Mouse (Mus musculus) liver, embryonic 11.5 days (tissue): ENCODE data around the gene Ntf3. TPM values are rescaled to one million over a fixed set of nuclear protein-coding genes. Genes with fewer than 3 reads are reported as not detected.

Source experiments
- ATAC-seq: fragments of 200-750 bp; cut with Nextera tagmentation; replicated peaks from 2 replicates; pipeline ENCODE4 v1.8.0; 2017; ENCODE audit warnings: moderate number of reproducible peaks, mild to moderate bottlenecking, moderate TSS enrichment, moderate library complexity; ENCODE audit not compliant: low FRiP score
- DNase-seq: peaks from one replicate; pipeline ENCODE4 v3.0.0-alpha.2; 2017; ENCODE audit warnings: low spot score
- H3K27ac ChIP-seq: fragments of 300-500 bp; sonication (generic); 2 replicates; pipeline ENCODE4 v1.5.1; 2014; ENCODE audit warnings: mild to moderate bottlenecking, low read depth, low read length, control low read depth
- H3K27me3 ChIP-seq: fragments of 300-500 bp; sonication (generic); replicated peaks from 2 replicates; pipeline ENCODE4 v1.6.1; 2014; ENCODE audit warnings: low read length, mixed read lengths; ENCODE audit not compliant: control insufficient read depth, insufficient read depth
- H3K36me3 ChIP-seq: fragments of 300-500 bp; sonication (generic); 2 replicates; pipeline ENCODE4 v1.6.1; 2014; ENCODE audit warnings: mild to moderate bottlenecking, low read length, moderate library complexity, mixed read lengths; ENCODE audit not compliant: control insufficient read depth, insufficient read depth
- H3K4me1 ChIP-seq: fragments of 300-500 bp; sonication (generic); replicated peaks from 2 replicates; pipeline ENCODE4 v1.6.1; 2014; ENCODE audit warnings: low read length, mixed read lengths; ENCODE audit not compliant: control insufficient read depth, insufficient read depth
- H3K4me2 ChIP-seq: fragments of 300-500 bp; sonication (generic); 2 replicates; pipeline ENCODE4 v1.6.1; 2014; ENCODE audit warnings: mild to moderate bottlenecking, control low read depth, moderate library complexity
- H3K4me3 ChIP-seq: fragments of 300-500 bp; sonication (generic); 2 replicates; pipeline ENCODE4 v1.5.1; 2014; ENCODE audit warnings: low read depth, low read length, control low read depth
- H3K9ac ChIP-seq: fragments of 300-500 bp; sonication (generic); 2 replicates; pipeline ENCODE4 v1.6.1; 2014; ENCODE audit warnings: low read depth, low read length, control low read depth
- H3K9me3 ChIP-seq: fragments of 300-500 bp; sonication (generic); 2 replicates; pipeline ENCODE4 v1.6.1; 2016; ENCODE audit warnings: low read length, inconsistent platforms, mixed read lengths; ENCODE audit not compliant: control insufficient read depth
- WGBS: fragments of 180-500 bp; shearing (Covaris S2); extraction: QIAGEN DNeasy Blood & Tissue Kit; methylation state at CpG from one replicate; pipeline ENCODE4 v1.1.7; 2014; 5-methylcytosine and 5-hydroxymethylcytosine counted together
- polyA plus RNA-seq: library from polyadenylated mRNA; unstranded; fragments of >200 nt; fragmentation: Nextera tagmentation; extraction: Ambion mirVana; gene quantifications from 2 replicates; pipeline ENCODE4 v1.2.1, GENCODE M21; 2014

Gene Ntf3
- 6.1 and 6.2 TPM in 2 replicates for polyA plus RNA-seq

DNA sequence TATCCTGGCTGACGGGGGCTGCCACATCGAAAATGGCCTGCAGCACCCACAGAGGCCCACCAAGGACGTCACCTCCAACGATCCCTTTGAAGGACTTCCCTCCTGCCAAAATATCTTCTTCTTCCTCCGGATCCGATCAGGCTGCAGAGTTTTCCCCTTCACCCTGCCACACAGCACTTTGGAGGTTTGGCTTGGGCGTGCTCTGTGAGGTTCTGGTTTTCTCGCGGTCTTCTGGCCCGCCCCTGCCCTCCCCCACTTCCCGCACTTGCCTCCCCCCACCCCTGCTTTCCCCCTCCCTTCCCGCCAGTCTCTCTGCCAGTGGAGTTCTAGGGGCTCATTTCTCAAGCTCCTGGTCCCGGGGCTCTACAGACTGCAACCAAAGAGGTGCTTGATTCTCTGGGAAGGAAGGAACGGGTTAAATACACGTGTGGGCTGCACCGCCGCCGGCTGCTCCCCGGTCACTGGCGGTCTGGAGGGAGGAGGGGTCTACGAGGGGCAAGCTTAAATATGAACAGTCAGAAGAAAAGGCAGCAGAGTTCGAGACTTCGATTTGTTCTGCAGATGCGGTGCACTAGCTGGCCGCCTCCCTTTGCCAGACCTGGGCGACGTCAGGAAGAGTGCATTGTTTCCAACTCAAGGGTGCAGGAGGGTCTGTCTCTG is at the start of gene Ntf3:
Gene Ntf3 (minus strand): TSS at position 363 of the 660 bp plus-strand sequence.
- no peak within 1 kb of the TSS for H3K9ac ChIP-seq
- ATAC-seq: no peak
- H3K4me2 ChIP-seq: peak within 1 kb of the TSS; percentile 64
- H3K4me3 ChIP-seq: peak within 1 kb of the TSS; percentile 7
- peaks cover 58% of the 10 kb centered on the region for H3K27me3 ChIP-seq
- WGBS: 1% methylated on average over 27 of the region's 27 CpGs
- H3K9me3 ChIP-seq: no peaks in the 10 kb centered on the region
- H3K36me3 ChIP-seq: no peaks in the 10 kb centered on the region
- DNase-seq: no peak
- H3K27ac ChIP-seq: no peak within 1 kb of the TSS
- no peaks in the 10 kb centered on the region for H3K4me1 ChIP-seq

- ATAC-seq (no peak), DNase-seq (no peak)
- 71% methylated on average over 5 of the region's 5 CpGs for WGBS
- H3K9ac ChIP-seq: no peak overlapping the region
- H3K9me3 ChIP-seq: no peaks in the 10 kb centered on the region
- H3K4me3 ChIP-seq: no peak overlapping the region
- no peak overlapping the region for H3K4me2 ChIP-seq
- H3K27ac ChIP-seq: no peak overlapping the region
- H3K36me3 ChIP-seq: no peaks in the 10 kb centered on the region
- H3K4me1 ChIP-seq: no peaks in the 10 kb centered on the region; the same call in 1 of the 2 replicates
- no peaks in the 10 kb centered on the region for H3K27me3 ChIP-seq
These were observed 46.6 kb upstream of the Ntf3 start for GRCm38 (mm10) chr6:126213330-126213729.

DNA sequence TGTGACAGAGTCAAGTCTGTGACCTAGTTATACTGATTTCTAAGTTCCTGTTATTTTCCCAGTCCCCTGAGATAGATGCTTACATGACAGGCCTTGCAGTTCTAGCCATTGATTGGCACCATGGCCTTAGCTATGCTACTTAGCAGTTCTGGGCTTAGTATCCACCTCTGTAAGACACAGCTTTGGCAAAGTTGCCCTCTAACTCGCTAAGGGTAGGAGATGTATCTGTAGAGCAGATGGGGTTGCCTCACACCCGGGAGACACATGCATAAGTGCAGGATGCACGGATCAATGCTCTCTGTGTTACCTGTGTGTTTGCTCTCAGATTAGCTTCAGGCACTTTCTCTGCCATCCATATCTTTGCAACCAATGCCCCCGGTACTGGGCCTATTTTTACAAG is 36.7 kb upstream of the Ntf3 start:
- H3K4me2 ChIP-seq: no peak overlapping the region

GRCm38 (mm10) chr6:126202959-126203358 is 36.2 kb upstream of the Ntf3 start:
- DNase-seq (no peak), ATAC-seq (no peak)
- Histone ChIP-seq H3K9ac (no peak overlapping the region), H3K36me3 (no peaks in the 10 kb centered on the region), H3K27ac (no peak overlapping the region), H3K4me1 (no peaks in the 10 kb centered on the region), H3K27me3 (no peaks in the 10 kb centered on the region), H3K4me3 (no peak overlapping the region), H3K9me3 (no peaks in the 10 kb centered on the region), H3K4me2 (no peak overlapping the region)
- 59% methylated on average over 7 of the region's 7 CpGs for WGBS

More for the DNA sequence above, 36.7 kb upstream of the Ntf3 start:
- no peak overlapping the region for H3K4me3 ChIP-seq
- no peak overlapping the region for H3K27ac ChIP-seq
- DNase-seq: no peak
- no peaks in the 10 kb centered on the region for H3K9me3 ChIP-seq
- no peaks in the 10 kb centered on the region for H3K4me1 ChIP-seq
- no peaks in the 10 kb centered on the region for H3K36me3 ChIP-seq
- no peak overlapping the region for H3K9ac ChIP-seq
- no peak for ATAC-seq
- H3K27me3 ChIP-seq: no peaks in the 10 kb centered on the region
- WGBS: 75% methylated on average over 4 of the region's 4 CpGs

DNA sequence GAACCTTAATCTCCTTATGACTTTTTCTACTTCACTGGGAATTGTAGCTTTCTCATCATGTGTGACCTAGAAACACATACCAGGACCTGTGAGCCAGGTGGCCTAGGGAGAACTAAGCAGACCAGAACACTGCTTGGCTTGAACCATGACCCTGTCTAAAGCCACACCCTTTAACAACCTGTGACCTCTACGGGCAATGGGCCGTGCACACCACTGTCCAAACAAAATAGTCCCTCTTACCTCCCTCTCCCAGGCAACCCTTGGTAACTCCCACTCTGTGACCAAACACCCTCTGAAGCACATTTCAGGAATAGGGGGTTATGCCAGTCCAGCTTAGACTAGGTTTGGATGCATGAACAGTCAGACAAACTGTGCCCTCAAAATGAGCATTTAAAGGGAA is 35.0 kb upstream of the Ntf3 start:
- DNase-seq: no peak
- H3K4me2 ChIP-seq: no peak overlapping the region
- no peak for ATAC-seq
- no peaks in the 10 kb centered on the region for H3K9me3 ChIP-seq
- no peaks in the 10 kb centered on the region for H3K27me3 ChIP-seq
- H3K4me1 ChIP-seq: no peaks in the 10 kb centered on the region
- H3K27ac ChIP-seq: no peak overlapping the region
- H3K4me3 ChIP-seq: no peak overlapping the region
- WGBS: 72% methylated on average over 2 of the region's 2 CpGs
- H3K9ac ChIP-seq: no peak overlapping the region
- H3K36me3 ChIP-seq: no peaks in the 10 kb centered on the region

GRCm38 (mm10) chr6:126199916-126200315 is 33.2 kb upstream of the Ntf3 start:
- WGBS: 72% methylated on average over 2 of the region's 2 CpGs
- DNase-seq: no peak
- no peak overlapping the region for H3K4me2 ChIP-seq

GRCm38 (mm10) chr6:126194760-126195159 is 28.1 kb upstream of the Ntf3 start:
- Histone ChIP-seq H3K27ac (no peak overlapping the region), H3K4me1 (no peaks in the 10 kb centered on the region), H3K36me3 (no peaks in the 10 kb centered on the region), H3K9ac (no peak overlapping the region), H3K4me2 (no peak overlapping the region), H3K27me3 (no peaks in the 10 kb centered on the region), H3K9me3 (no peaks in the 10 kb centered on the region), H3K4me3 (no peak overlapping the region)
- WGBS: 75% methylated on average over 4 of the region's 4 CpGs
- DNase-seq (no peak), ATAC-seq (no peak)

More at GRCm38 (mm10) chr6:126199916-126200315, 33.2 kb upstream of the Ntf3 start:
- Histone ChIP-seq H3K4me1 (no peaks in the 10 kb centered on the region), H3K9ac (no peak overlapping the region), H3K27ac (no peak overlapping the region), H3K36me3 (no peaks in the 10 kb centered on the region), H3K27me3 (no peaks in the 10 kb centered on the region), H3K9me3 (no peaks in the 10 kb centered on the region), H3K4me3 (no peak overlapping the region)
- ATAC-seq: no peak

DNA sequence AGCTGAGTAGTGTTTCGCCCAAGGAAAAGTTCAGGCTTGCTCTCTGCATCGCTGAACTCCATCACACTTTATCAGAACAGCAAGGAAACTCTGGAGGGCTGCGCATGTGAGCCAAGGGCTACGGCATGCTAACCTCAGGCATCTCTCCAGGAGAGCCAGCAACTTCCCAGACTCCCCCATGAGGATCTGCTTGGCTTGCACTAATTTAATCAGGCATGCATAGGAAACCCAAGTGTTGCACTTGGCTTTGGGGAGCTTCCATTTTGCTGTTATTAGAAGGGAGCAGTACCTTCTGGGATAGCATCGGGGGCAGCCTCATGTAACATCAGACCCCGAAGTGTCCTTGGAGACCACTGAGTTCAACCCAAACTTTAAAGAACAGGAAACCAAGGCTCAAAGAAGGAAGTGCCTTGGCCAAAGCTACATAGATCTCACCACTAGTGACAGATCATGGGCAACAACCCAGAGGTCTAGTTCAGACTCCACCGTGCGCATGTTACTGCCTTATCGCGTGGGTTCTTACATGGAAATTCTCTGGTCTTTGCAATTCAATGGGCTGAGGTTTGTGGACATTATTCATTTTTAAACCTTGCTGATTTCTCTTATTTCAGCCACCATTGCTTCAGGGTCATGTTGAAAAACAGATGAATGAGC is 23.6 kb upstream of the Ntf3 start:
- Histone ChIP-seq H3K9me3 (no peaks in the 10 kb centered on the region), H3K27ac (no peak overlapping the region), H3K4me2 (no peak overlapping the region), H3K4me1 (no peaks in the 10 kb centered on the region), H3K27me3 (no peaks in the 10 kb centered on the region), H3K9ac (no peak overlapping the region), H3K36me3 (no peaks in the 10 kb centered on the region), H3K4me3 (no peak overlapping the region)
- ATAC-seq (no peak), DNase-seq (no peak)
- WGBS: 79% methylated on average over 10 of the region's 10 CpGs

DNA sequence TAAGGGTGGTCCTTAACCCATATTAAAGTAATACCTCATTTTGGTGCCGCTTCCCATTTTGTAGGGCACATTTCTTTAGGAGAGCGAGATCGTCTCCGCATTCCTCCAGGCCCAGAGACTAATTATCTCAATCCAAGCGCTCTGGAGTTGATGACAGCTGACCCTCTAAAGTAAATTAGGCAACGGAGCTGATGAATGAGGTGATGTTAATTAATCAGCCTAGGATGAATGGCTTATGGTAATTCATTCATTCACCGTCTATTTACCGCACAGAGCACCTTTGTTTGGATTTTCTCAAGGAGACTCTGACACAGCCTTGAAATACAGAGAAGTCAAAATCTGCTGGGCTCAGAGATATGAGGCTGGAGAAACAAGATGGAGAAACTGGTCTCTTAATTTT is 20.7 kb upstream of the Ntf3 start:
- H3K9me3 ChIP-seq: no peaks in the 10 kb centered on the region
- H3K9ac ChIP-seq: no peak overlapping the region
- no peak overlapping the region for H3K27ac ChIP-seq
- H3K4me1 ChIP-seq: no peaks in the 10 kb centered on the region
- ATAC-seq: no peak
- H3K27me3 ChIP-seq: no peaks in the 10 kb centered on the region
- H3K36me3 ChIP-seq: no peaks in the 10 kb centered on the region
- WGBS: 67% methylated on average over 8 of the region's 8 CpGs
- no peak overlapping the region for H3K4me3 ChIP-seq
- H3K4me2 ChIP-seq: no peak overlapping the region
- no peak for DNase-seq
